Mouse (Mus musculus) liver, embryonic 11.5 days (tissue): Measurements from ENCODE around the gene Gjb6. TPM values are rescaled to one million over a fixed set of nuclear protein-coding genes. Genes with fewer than 3 reads are reported as not detected.

Experiments used
- polyA plus RNA-seq: library from polyadenylated mRNA; unstranded; fragments of >200 nt; fragmentation: Nextera tagmentation; extraction: Ambion mirVana; gene quantifications from 2 replicates; pipeline ENCODE4 v1.2.1, GENCODE M21; 2014

The Gjb6 gene
- polyA plus RNA-seq, 1 experiment from 2014 or later = 0.23 TPM

Other genes with a start within 250 kb of the Gjb6 start
- 24.4 and 32.0 TPM in 2 replicates for gene Zmym2, start 247.0 kb downstream of the Gjb6 start, polyA plus RNA-seq
- gene Gja3, start 75.5 kb downstream of the Gjb6 start, polyA plus RNA-seq = 0.15 and 0.17 TPM in 2 replicates
- 3.8 and 4.8 TPM in 2 replicates for gene Gjb2, start 28.9 kb downstream of the Gjb6 start, polyA plus RNA-seq
- gene Gm4491, start 17.7 kb downstream of the Gjb6 start, polyA plus RNA-seq = not detected in 2 replicates